Mouse (Mus musculus) hindbrain, embryonic 15.5 days (tissue): ENCODE data around the gene Nudt4. TPM values are rescaled to one million over a fixed set of nuclear protein-coding genes. Genes with fewer than 3 reads are reported as not detected.

Source experiments
- ATAC-seq: fragments of 200-750 bp; cut with Nextera tagmentation; 2 replicates; pipeline ENCODE4 v1.8.0; 2017; ENCODE audit warnings: low read depth, moderate number of reproducible peaks, moderate TSS enrichment; ENCODE audit not compliant: low FRiP score
- H3K27ac ChIP-seq: fragments of 300-500 bp; sonication (generic); replicated peaks from 2 replicates; pipeline ENCODE4 v1.5.1; 2015; ENCODE audit warnings: mild to moderate bottlenecking, inconsistent platforms
- H3K27me3 ChIP-seq: fragments of 300-500 bp; sonication (generic); 2 replicates; pipeline ENCODE4 v1.6.1; 2015; ENCODE audit warnings: control low read depth, inconsistent platforms
- H3K36me3 ChIP-seq: fragments of 300-500 bp; sonication (generic); 2 replicates; pipeline ENCODE4 v1.6.1; 2015; ENCODE audit warnings: control low read depth, inconsistent platforms
- H3K4me1 ChIP-seq: fragments of 300-500 bp; sonication (generic); replicated peaks from 2 replicates; pipeline ENCODE4 v1.6.1; 2015; ENCODE audit warnings: control low read depth, inconsistent platforms
- H3K4me2 ChIP-seq: fragments of 300-500 bp; sonication (generic); 2 replicates; pipeline ENCODE4 v1.6.1; 2015; ENCODE audit warnings: moderate library complexity, mild to moderate bottlenecking, inconsistent platforms
- H3K4me3 ChIP-seq: fragments of 300-500 bp; sonication (generic); 2 replicates; pipeline ENCODE4 v1.5.1; 2015; ENCODE audit warnings: mild to moderate bottlenecking, inconsistent platforms
- H3K9ac ChIP-seq: fragments of 300-500 bp; sonication (generic); 2 replicates; pipeline ENCODE4 v1.6.1; 2015; ENCODE audit warnings: inconsistent platforms
- H3K9me3 ChIP-seq: fragments of 300-500 bp; sonication (generic); 2 replicates; pipeline ENCODE4 v1.6.1; 2016; ENCODE audit warnings: control low read depth, inconsistent platforms
- WGBS: fragments of 180-500 bp; shearing (Covaris S2); methylation state at CpG from one replicate; pipeline ENCODE4 v1.1.7; 2015; 5-methylcytosine and 5-hydroxymethylcytosine counted together
- microRNA-seq: library from miRNA; unstranded; fragments of <30 nt; microRNA quantifications from one replicate; pipeline ENCODE4, GENCODE M21; 2016
- polyA plus RNA-seq: library from polyadenylated mRNA; unstranded; fragments of >200 nt; fragmentation: Nextera tagmentation; extraction: Ambion mirVana; gene quantifications from 2 replicates; pipeline ENCODE4 v1.2.1, GENCODE M21; 2015

The Nudt4 gene
- polyA plus RNA-seq, 1 experiment from 2014 or later, result 68.5 TPM

DNA sequence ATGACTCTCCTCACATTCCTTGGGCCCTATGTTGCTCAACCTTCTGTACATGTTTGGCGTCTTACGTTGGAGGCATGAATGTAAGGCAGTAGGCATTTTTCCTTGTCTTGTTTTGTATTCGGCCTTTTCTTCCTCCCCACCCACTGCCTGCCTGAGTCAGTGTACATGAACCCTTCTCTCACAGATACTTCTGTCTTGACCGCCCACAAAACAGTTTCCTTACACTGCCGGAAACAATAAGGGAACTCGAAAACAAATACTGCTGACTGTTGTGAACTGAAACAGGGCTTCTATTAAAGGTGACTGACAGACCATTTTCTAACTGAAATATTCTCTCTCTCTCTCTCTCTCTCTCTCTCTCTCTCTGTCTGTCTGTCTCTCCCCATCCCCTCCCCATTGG is 55.2 kb downstream of the Nudt4 start:
- Histone ChIP-seq H3K36me3 (no peaks in the 10 kb centered on the region), H3K9ac (no peak overlapping the region), H3K4me2 (no peak overlapping the region), H3K4me3 (no peak overlapping the region), H3K27ac (no peak overlapping the region), H3K9me3 (no peaks in the 10 kb centered on the region), H3K27me3 (no peaks in the 10 kb centered on the region), H3K4me1 (peaks cover 1% of the 10 kb centered on the region)
- 69% methylated on average over 6 of the region's 6 CpGs for WGBS
- no peak for ATAC-seq

- Histone ChIP-seq H3K27me3 (no peaks in the 10 kb centered on the region), H3K4me3 (no peak overlapping the region), H3K9ac (no peak overlapping the region), H3K4me2 (no peak overlapping the region), H3K4me1 (no peaks in the 10 kb centered on the region), H3K27ac (no peak overlapping the region), H3K36me3 (no peaks in the 10 kb centered on the region), H3K9me3 (no peaks in the 10 kb centered on the region)
- ATAC-seq, result no peak
- WGBS, result 88% methylated on average over 8 of the region's 8 CpGs
Measured at GRCm38 (mm10) chr10:95508126-95508525, 55.8 kb downstream of the Nudt4 start.

GRCm38 (mm10) chr10:95504341-95504740 is 59.6 kb downstream of the Nudt4 start:
- no peaks in the 10 kb centered on the region for H3K27me3 ChIP-seq
- H3K4me1 ChIP-seq, result peaks cover 10% of the 10 kb centered on the region
- H3K4me3 ChIP-seq, result no peak overlapping the region
- no peak overlapping the region for H3K4me2 ChIP-seq
- H3K9me3 ChIP-seq, result no peaks in the 10 kb centered on the region
- ATAC-seq, result no peak
- H3K36me3 ChIP-seq, result no peaks in the 10 kb centered on the region
- no peak overlapping the region for H3K27ac ChIP-seq
- H3K9ac ChIP-seq, result no peak overlapping the region
- 54% methylated on average over 1 of the region's 1 CpGs for WGBS

- H3K4me2 ChIP-seq, result no peak overlapping the region
- no peak overlapping the region for H3K27ac ChIP-seq
- H3K9me3 ChIP-seq, result no peaks in the 10 kb centered on the region
- no peaks in the 10 kb centered on the region for H3K36me3 ChIP-seq
- no peak overlapping the region for H3K4me3 ChIP-seq
- ATAC-seq, result no peak
- WGBS, result 90% methylated on average over 14 of the region's 14 CpGs
- H3K4me1 ChIP-seq, result peaks cover 10% of the 10 kb centered on the region
- no peaks in the 10 kb centered on the region for H3K27me3 ChIP-seq
- H3K9ac ChIP-seq, result no peak overlapping the region
Measured at GRCm38 (mm10) chr10:95503443-95504235, 60.3 kb downstream of the Nudt4 start.

DNA sequence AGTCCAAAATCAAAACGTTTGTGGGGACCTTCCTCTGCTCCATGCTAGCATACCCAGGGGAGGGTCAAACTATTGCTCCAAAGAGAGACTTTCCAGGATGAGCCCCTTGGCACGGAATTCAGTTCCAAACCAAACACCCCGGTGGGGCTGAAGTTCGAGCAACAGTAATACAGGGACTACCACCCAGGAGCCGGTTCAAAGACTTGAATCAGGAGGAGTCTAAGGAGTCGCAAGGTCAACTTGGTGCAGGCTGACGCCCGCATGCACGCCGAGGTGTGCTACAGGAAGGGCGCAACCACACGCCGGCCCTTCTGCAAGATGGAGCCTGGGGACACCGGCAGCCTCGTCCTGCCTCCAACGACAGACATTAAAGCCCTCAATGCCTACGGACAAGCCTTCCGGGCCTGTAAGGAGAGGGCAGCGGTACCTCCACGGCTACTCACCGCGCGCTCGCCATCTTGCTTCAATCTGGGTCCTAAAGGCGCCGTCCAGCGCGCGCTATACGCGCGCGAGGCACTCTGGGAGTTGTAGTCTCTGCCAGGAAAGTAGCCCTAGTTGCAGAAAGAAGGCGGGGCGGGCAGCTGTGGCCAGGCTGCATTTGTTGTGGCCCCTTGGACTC is 62.4 kb downstream of the Nudt4 start, which contains the start of gene Mrpl42:
Gene Mrpl42 (minus strand): TSS at position 478 of the 619 bp plus-strand sequence.
- ATAC-seq, result peak; percentile 97
- peak within 1 kb of the TSS; percentile 86 for H3K9ac ChIP-seq
- no peaks in the 10 kb centered on the region for H3K9me3 ChIP-seq
- no peaks in the 10 kb centered on the region for H3K36me3 ChIP-seq
- peak within 1 kb of the TSS; percentile 89 for H3K27ac ChIP-seq
- peaks cover 10% of the 10 kb centered on the region for H3K4me1 ChIP-seq
- WGBS, result under 1% methylated on average over 35 of the region's 35 CpGs
- H3K4me3 ChIP-seq, result peak within 1 kb of the TSS; percentile 77
- H3K4me2 ChIP-seq, result peak within 1 kb of the TSS; percentile 63
- H3K27me3 ChIP-seq, result no peaks in the 10 kb centered on the region

DNA sequence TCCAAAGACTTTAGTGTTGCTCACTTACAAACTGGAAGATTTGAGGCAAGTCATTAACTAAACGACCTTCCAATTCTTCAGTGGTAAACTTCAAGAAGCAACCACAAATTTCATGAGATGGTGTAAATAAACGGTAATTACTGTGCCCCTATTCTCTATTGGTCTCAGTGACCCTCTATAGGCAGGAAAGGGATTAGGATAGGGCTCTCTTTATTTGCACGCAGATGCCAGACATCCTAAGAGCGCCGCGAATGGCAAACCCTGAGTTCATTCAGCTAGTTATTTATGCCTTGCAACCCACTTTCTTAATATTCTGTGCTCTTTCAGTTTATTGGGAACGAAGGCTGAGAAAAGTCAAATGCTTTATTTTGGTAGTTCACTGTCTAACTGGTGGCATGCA is 62.9 kb downstream of the Nudt4 start:
- Histone ChIP-seq H3K4me1 (peaks cover 10% of the 10 kb centered on the region), H3K9me3 (no peaks in the 10 kb centered on the region), H3K9ac (peak overlapping the region; percentile 86), H3K36me3 (no peaks in the 10 kb centered on the region), H3K4me3 (peak overlapping the region; percentile 77), H3K27ac (peak overlapping the region; percentile 89), H3K4me2 (peak overlapping the region; percentile 63), H3K27me3 (no peaks in the 10 kb centered on the region)
- 3% methylated on average over 7 of the region's 7 CpGs for WGBS
- ATAC-seq, result no peak

Small RNA genes lying within 50 kb of the gene (microRNA-seq; reads per million reads assigned to microRNA genes)
- 5.2 reads per million, percentile 22 among the genes with 10 or more reads in this experiment for gene Mir3058

Other genes starting within 250 kb of the Nudt4 start
- 6.0 and 9.4 TPM in 2 replicates for gene Cradd, start 240.0 kb downstream of the Nudt4 start, polyA plus RNA-seq
- 108 and 118 TPM in 2 replicates for gene Socs2, start 147.0 kb downstream of the Nudt4 start, polyA plus RNA-seq
- 257 and 280 TPM in 2 replicates for gene Mrpl42, start 62.2 kb downstream of the Nudt4 start, polyA plus RNA-seq
- 365 and 371 TPM in 2 replicates for gene Ube2n, start 49.0 kb downstream of the Nudt4 start, polyA plus RNA-seq
- gene Anapc15-ps, start 109.3 kb upstream of the Nudt4 start, polyA plus RNA-seq, result not detected in 2 replicates